Mouse (Mus musculus): ENCODE results near the gene Actl7a. TPM values are rescaled to one million over a fixed set of nuclear protein-coding genes. Genes with fewer than 3 reads are reported as not detected.

Gene Actl7a
- polyA plus RNA-seq, 1 experiment from 2014 or later, result not detected

DNA sequence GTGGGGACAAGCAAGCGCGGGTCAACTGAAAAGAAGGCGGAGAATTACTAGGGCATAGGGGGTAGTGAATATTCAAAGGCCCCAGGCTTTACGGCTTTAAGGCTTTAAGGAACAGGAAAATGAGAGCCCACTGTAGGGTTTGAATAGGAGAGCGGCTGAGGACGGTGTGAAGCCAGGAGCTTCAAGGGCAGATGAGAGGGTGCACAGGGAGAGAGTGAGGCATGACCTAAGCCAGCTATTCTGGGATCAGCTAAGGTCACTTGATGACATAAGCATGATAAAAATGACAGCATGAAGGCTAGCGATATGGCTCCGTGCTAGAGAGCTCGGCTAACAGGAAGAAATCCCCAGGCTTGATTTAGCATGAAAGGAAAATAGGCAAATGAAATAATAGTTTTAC, 23.8 kb upstream of the Actl7a start:
- Histone ChIP-seq H3K27ac (ENCODE audit: low read depth, low read length) (no peak overlapping the region), H3K4me3 (ENCODE audit: low read depth, low read length) (no peak overlapping the region), H3K36me3 (ENCODE audit: control insufficient read depth, insufficient read depth, low read length) (no peaks in the 10 kb centered on the region), H3K4me1 (replicated peaks; ENCODE audit: control insufficient read depth, insufficient read depth, low read length) (no peaks in the 10 kb centered on the region), H3K9me3 (ENCODE audit: control insufficient read depth, low read length) (no peaks in the 10 kb centered on the region), H3K4me2 (replicated peaks; ENCODE audit: low read depth, low read length) (no peak overlapping the region), H3K9ac (ENCODE audit: low read depth, low read length) (no peak overlapping the region), H3K27me3 (ENCODE audit: control insufficient read depth, insufficient read depth, low read length) (no peaks in the 10 kb centered on the region)
- WGBS, result 69% methylated on average over 9 of the region's 9 CpGs
- DNase-seq (ENCODE audit: low spot score), result no peak
- ATAC-seq (ENCODE audit: low FRiP score), result no peak

DNA sequence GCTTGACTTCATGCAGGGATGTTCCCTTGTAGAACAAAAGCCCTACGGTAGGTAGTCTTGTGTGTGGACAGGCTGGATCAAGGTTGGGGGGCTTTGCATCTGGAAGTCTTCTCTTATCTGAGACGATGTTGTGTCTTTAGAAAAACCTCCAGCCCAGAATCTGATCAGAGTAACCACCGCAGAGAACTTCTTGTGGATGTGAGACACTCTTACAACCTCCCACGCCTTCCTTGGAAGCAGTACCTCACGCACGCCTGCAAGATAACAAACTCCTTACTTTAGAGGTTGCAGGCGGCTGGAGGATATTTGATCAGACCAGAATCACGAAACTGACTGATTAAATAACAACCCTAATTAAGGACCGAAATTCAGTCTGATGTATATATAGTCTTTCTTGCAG, 22.8 kb upstream of the Actl7a start:
- no peak overlapping the region for H3K4me2 ChIP-seq (replicated peaks; ENCODE audit: low read depth, low read length)
- DNase-seq (ENCODE audit: low spot score), result no peak
- 86% methylated on average over 9 of the region's 9 CpGs for WGBS
- H3K9ac ChIP-seq (ENCODE audit: low read depth, low read length), result no peak overlapping the region
- H3K27me3 ChIP-seq (ENCODE audit: control insufficient read depth, insufficient read depth, low read length), result no peaks in the 10 kb centered on the region
- no peak for ATAC-seq (ENCODE audit: low FRiP score)
- no peaks in the 10 kb centered on the region for H3K9me3 ChIP-seq (ENCODE audit: control insufficient read depth, low read length)
- H3K27ac ChIP-seq (ENCODE audit: low read depth, low read length), result no peak overlapping the region
- no peaks in the 10 kb centered on the region for H3K4me1 ChIP-seq (replicated peaks; ENCODE audit: control insufficient read depth, insufficient read depth, low read length)
- H3K36me3 ChIP-seq (ENCODE audit: control insufficient read depth, insufficient read depth, low read length), result no peaks in the 10 kb centered on the region
- no peak overlapping the region for H3K4me3 ChIP-seq (ENCODE audit: low read depth, low read length)

DNA sequence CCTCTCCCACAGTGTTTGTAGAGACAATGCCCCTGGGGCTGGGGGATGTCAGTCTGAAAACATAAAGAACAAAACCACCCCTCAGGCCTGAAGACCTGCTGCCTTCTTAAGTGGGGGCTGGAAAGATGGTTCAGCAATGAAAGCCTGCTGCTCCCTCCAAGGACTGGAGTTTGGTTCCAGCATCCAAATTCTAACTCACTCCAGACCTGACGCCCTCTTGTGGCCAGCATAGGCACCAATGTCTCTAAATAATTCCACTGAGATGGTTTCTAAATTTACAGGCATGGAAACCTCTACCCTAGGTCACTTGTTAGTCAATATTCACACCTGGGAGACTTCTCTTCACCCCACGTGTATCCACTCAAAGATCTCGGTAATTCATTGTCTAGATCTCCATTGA, 21.7 kb upstream of the Actl7a start:
- 36% methylated on average over 3 of the region's 3 CpGs for WGBS

DNA sequence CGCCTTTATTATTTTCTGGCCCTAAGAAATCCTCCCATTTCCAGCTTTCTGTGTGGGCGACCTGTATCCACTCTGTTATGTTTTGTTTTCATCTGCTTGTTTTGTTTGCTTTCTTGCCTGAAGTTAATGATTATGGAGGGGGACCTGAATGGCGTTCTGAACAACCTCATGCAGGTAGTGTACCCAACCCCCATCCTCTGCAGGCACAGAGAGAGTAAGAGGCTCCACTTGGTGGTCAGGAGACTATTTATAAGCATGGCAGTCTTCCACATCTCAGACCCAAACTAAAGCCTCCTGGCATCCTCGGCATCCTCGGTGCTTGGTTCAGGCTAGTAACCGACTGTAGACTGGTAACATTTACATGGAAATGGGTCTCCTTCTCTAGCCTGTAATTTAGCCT, 20.9 kb upstream of the Actl7a start:
- Histone ChIP-seq H3K36me3 (ENCODE audit: control insufficient read depth, insufficient read depth, low read length) (no peaks in the 10 kb centered on the region), H3K4me3 (ENCODE audit: low read depth, low read length) (no peak overlapping the region), H3K4me2 (replicated peaks; ENCODE audit: low read depth, low read length) (no peak overlapping the region), H3K4me1 (replicated peaks; ENCODE audit: control insufficient read depth, insufficient read depth, low read length) (no peaks in the 10 kb centered on the region), H3K9ac (ENCODE audit: low read depth, low read length) (no peak overlapping the region), H3K9me3 (ENCODE audit: control insufficient read depth, low read length) (no peaks in the 10 kb centered on the region), H3K27ac (ENCODE audit: low read depth, low read length) (no peak overlapping the region), H3K27me3 (ENCODE audit: control insufficient read depth, insufficient read depth, low read length) (no peaks in the 10 kb centered on the region)
- ATAC-seq (ENCODE audit: low FRiP score) (no peak), DNase-seq (ENCODE audit: low spot score) (no peak)
- 66% methylated on average over 6 of the region's 6 CpGs for WGBS

More for the DNA sequence above, 21.7 kb upstream of the Actl7a start:
- no peak for ATAC-seq (ENCODE audit: low FRiP score)
- Histone ChIP-seq H3K4me1 (replicated peaks; ENCODE audit: control insufficient read depth, insufficient read depth, low read length) (no peaks in the 10 kb centered on the region), H3K27ac (ENCODE audit: low read depth, low read length) (no peak overlapping the region), H3K4me2 (replicated peaks; ENCODE audit: low read depth, low read length) (no peak overlapping the region), H3K36me3 (ENCODE audit: control insufficient read depth, insufficient read depth, low read length) (no peaks in the 10 kb centered on the region), H3K4me3 (ENCODE audit: low read depth, low read length) (no peak overlapping the region), H3K9me3 (ENCODE audit: control insufficient read depth, low read length) (no peaks in the 10 kb centered on the region), H3K27me3 (ENCODE audit: control insufficient read depth, insufficient read depth, low read length) (no peaks in the 10 kb centered on the region), H3K9ac (ENCODE audit: low read depth, low read length) (no peak overlapping the region)
- DNase-seq (ENCODE audit: low spot score), result peak; percentile 58

DNA sequence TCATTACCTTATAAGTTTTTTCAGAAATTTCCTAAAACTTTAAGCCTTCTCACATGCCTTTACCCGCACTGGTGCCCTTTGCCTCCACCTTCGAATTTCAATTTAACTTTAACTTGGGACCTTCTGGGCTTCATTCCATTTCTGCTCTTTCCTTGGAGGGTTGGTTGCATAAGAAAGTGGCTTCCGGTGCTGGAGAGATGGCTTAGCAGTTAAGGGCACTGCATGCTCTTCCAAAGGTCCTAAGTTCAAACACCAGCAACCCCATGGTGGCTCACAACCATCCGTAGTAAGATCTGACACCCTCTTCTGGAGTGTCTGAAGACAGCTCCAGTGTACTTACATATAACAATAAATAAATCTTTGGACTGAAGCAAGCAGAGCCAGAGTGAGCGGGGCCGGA, 20.0 kb upstream of the Actl7a start:
- no peak for DNase-seq (ENCODE audit: low spot score)
- WGBS, result 95% methylated on average over 6 of the region's 6 CpGs
- no peak for ATAC-seq (ENCODE audit: low FRiP score)
- Histone ChIP-seq H3K4me3 (ENCODE audit: low read depth, low read length) (no peak overlapping the region), H3K27me3 (ENCODE audit: control insufficient read depth, insufficient read depth, low read length) (no peaks in the 10 kb centered on the region), H3K9me3 (ENCODE audit: control insufficient read depth, low read length) (no peaks in the 10 kb centered on the region), H3K27ac (ENCODE audit: low read depth, low read length) (no peak overlapping the region), H3K4me2 (replicated peaks; ENCODE audit: low read depth, low read length) (no peak overlapping the region), H3K9ac (ENCODE audit: low read depth, low read length) (no peak overlapping the region), H3K36me3 (ENCODE audit: control insufficient read depth, insufficient read depth, low read length) (no peaks in the 10 kb centered on the region), H3K4me1 (replicated peaks; ENCODE audit: control insufficient read depth, insufficient read depth, low read length) (no peaks in the 10 kb centered on the region)

DNA sequence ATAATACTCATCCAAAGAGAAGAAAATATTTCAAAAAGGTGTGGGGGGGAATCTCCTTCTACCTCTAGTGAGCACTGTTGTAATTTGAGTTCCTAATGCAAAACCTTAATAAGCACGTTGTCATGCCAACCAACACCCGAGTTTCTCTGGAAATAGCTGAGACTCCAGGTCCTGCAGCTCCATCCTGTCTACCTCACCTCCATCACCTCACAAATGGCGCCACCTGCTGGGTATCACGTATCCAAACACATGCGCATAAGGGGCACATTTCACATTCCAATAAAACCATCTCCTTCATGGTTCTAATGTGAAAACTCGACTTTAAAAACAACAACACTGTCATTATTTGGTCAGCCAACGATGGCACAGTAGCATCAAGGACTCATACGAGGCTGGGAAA, 17.4 kb upstream of the Actl7a start:
- DNase-seq (ENCODE audit: low spot score) (peak; percentile 31), ATAC-seq (ENCODE audit: low FRiP score) (no peak)
- no peaks in the 10 kb centered on the region for H3K27me3 ChIP-seq (ENCODE audit: control insufficient read depth, insufficient read depth, low read length)
- H3K4me3 ChIP-seq (ENCODE audit: low read depth, low read length), result no peak overlapping the region
- no peaks in the 10 kb centered on the region for H3K9me3 ChIP-seq (ENCODE audit: control insufficient read depth, low read length)
- WGBS, result 58% methylated on average over 8 of the region's 8 CpGs
- H3K27ac ChIP-seq (ENCODE audit: low read depth, low read length), result no peak overlapping the region
- no peaks in the 10 kb centered on the region for H3K36me3 ChIP-seq (ENCODE audit: control insufficient read depth, insufficient read depth, low read length)
- H3K4me1 ChIP-seq (replicated peaks; ENCODE audit: control insufficient read depth, insufficient read depth, low read length), result no peaks in the 10 kb centered on the region
- H3K4me2 ChIP-seq (replicated peaks; ENCODE audit: low read depth, low read length), result no peak overlapping the region
- no peak overlapping the region for H3K9ac ChIP-seq (ENCODE audit: low read depth, low read length)

DNA sequence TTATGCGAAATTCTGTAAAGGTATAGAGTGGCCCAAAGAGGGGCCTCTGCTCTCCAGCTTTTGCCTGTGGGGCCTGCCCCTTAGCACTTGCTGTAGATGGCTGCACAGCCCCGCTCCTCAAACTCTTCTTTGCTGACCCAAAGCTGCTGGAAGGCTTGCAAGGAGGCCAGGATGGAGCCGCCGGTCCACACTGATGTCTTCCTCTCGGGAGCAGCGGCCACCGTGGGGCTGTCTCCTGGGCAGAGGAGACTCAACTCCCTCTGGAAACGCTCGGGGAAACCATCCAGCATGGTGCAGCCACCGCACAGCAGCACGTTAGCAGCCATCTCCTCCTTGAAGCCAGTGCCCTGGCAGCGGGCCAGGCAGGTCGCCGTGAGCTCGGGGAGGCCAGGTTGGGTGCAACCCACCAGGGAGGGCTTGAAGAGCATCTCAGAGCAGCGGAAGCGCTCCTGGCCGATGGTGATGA, 3.2 kb upstream of the Actl7a start, which contains the start of gene Gm26657:
Gene Gm26657, plus strand, starts transcription at position 51 of the 466 bp plus-strand sequence.
- no peaks in the 10 kb centered on the region for H3K36me3 ChIP-seq (ENCODE audit: control insufficient read depth, insufficient read depth, low read length)
- no peaks in the 10 kb centered on the region for H3K4me1 ChIP-seq (replicated peaks; ENCODE audit: control insufficient read depth, insufficient read depth, low read length)
- no peaks in the 10 kb centered on the region for H3K9me3 ChIP-seq (ENCODE audit: control insufficient read depth, low read length)
- 89% methylated on average over 18 of the region's 18 CpGs for WGBS
- ATAC-seq (ENCODE audit: low FRiP score), result no peak
- no peak for DNase-seq (ENCODE audit: low spot score)
- no peak within 1 kb of the TSS for H3K4me2 ChIP-seq (replicated peaks; ENCODE audit: low read depth, low read length)
- no peaks in the 10 kb centered on the region for H3K27me3 ChIP-seq (ENCODE audit: control insufficient read depth, insufficient read depth, low read length)
- H3K4me3 ChIP-seq (ENCODE audit: low read depth, low read length), result no peak within 1 kb of the TSS
- H3K27ac ChIP-seq (ENCODE audit: low read depth, low read length), result no peak within 1 kb of the TSS
- no peak within 1 kb of the TSS for H3K9ac ChIP-seq (ENCODE audit: low read depth, low read length)

DNA sequence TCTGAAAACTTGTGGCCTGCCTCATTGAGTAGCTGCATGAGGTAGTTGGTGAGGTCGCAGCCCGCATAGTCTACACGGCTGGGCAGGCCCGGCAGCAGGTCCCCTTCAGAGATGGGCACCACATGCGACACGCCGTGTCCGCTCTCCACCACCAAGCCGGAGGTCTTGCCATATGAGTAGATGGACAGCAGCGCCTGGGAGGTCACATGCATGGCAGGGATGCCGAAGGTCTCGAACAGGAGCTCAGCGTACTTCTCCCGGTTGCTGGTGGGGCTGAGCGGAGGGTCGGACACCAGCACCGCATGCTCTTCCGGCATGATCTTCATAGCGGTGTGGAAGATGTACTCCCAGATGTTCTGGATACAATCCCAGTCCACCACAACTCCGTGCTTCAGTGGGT, 2.6 kb upstream of the Actl7a start:
- WGBS, result 95% methylated on average over 20 of the region's 20 CpGs
- no peak for DNase-seq (ENCODE audit: low spot score)
- ATAC-seq (ENCODE audit: low FRiP score), result no peak
- Histone ChIP-seq H3K9ac (ENCODE audit: low read depth, low read length) (no peak overlapping the region), H3K4me3 (ENCODE audit: low read depth, low read length) (no peak overlapping the region), H3K4me1 (replicated peaks; ENCODE audit: control insufficient read depth, insufficient read depth, low read length) (no peaks in the 10 kb centered on the region), H3K27me3 (ENCODE audit: control insufficient read depth, insufficient read depth, low read length) (no peaks in the 10 kb centered on the region), H3K27ac (ENCODE audit: low read depth, low read length) (no peak overlapping the region), H3K9me3 (ENCODE audit: control insufficient read depth, low read length) (no peaks in the 10 kb centered on the region), H3K36me3 (ENCODE audit: control insufficient read depth, insufficient read depth, low read length) (no peaks in the 10 kb centered on the region), H3K4me2 (replicated peaks; ENCODE audit: low read depth, low read length) (no peak overlapping the region)

DNA sequence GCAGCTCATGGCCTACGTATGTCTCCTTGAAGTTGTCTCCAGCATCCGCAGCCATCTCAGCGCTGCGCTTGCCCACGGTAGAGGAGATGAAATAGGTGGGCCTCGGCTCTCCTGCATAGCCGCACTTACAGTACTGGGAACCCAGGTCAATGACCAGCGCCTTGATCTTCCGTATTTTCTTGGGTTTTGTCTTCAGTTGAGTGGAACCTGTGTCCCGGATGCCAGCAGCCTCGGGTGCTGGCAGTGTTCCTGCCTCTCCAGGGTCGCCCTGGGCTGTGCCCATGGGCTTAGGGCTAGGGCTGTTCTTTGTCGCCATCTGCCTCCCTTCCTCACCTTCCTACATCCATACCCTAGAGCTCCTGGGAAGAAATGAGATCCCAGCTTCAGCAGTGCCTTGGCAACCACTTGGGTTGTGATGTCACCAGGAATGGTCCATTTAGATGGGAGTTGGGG, 2.1 kb upstream of the Actl7a start, which contains the start of gene Actl7b:
Gene Actl7b, minus strand, starts transcription at position 403 of the 453 bp plus-strand sequence.
- no peaks in the 10 kb centered on the region for H3K36me3 ChIP-seq (ENCODE audit: control insufficient read depth, insufficient read depth, low read length)
- H3K27me3 ChIP-seq (ENCODE audit: control insufficient read depth, insufficient read depth, low read length), result no peaks in the 10 kb centered on the region
- no peak within 1 kb of the TSS for H3K4me3 ChIP-seq (ENCODE audit: low read depth, low read length)
- H3K9me3 ChIP-seq (ENCODE audit: control insufficient read depth, low read length), result no peaks in the 10 kb centered on the region
- H3K9ac ChIP-seq (ENCODE audit: low read depth, low read length), result no peak within 1 kb of the TSS
- H3K4me1 ChIP-seq (replicated peaks; ENCODE audit: control insufficient read depth, insufficient read depth, low read length), result no peaks in the 10 kb centered on the region
- H3K27ac ChIP-seq (ENCODE audit: low read depth, low read length), result no peak within 1 kb of the TSS
- ATAC-seq (ENCODE audit: low FRiP score), result no peak
- WGBS, result 95% methylated on average over 13 of the region's 13 CpGs
- no peak for DNase-seq (ENCODE audit: low spot score)
- no peak within 1 kb of the TSS for H3K4me2 ChIP-seq (replicated peaks; ENCODE audit: low read depth, low read length)

Data from hindbrain, embryonic 11.5 days (tissue).